Mouse (Mus musculus): ENCODE results near the gene Gm29644.
"Not testable (repeated sequence)": the region's sequence is repeated elsewhere in the genome, so short reads cannot be mapped to it uniquely, and the experiment has no call there.

The Gm29644 gene

DNA sequence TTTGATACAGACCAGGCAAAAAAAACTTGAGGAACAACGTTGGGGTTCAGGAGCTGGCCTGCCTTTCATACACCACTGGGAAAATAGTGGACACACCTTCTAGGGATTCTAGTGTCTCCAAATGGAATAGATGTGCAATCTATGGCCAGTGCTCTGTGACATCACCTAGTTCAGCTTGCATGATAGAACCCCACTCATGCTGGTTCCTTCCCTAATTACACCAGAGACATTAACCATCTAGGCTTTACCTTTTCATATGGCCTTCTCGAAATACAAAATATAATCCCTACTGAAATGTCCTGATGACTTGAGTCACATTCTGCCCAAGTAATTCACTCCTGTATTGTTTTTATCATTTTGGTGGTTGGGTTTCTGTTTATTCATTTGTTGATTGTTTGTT is at the start of gene Gm29644, which contains the start of gene Gm29423:
Gene Gm29644, minus strand, starts transcription at position 157 of the 400 bp plus-strand sequence.
Gene Gm29423, minus strand, starts transcription at position 101 of the 400 bp plus-strand sequence.
- DNase-seq (ENCODE audit: low read depth in 1 of 2, low spot score in 2 of 2) = not testable (repeated sequence)

GRCm38 (mm10) chrY:70273542-70273941 is 29.6 kb downstream of the Gm29644 start, which contains the start of gene Gm21118:
Gene Gm21118 (minus strand): TSS chrY:70273642.
- not testable (repeated sequence) for DNase-seq (ENCODE audit: low read depth in 1 of 2, low spot score in 2 of 2)

Measured in monocyte, adult 2 months (primary cell).